Mouse (Mus musculus) stomach, postnatal 0 days (tissue): ENCODE measurements around the gene Tigar. TPM values are rescaled to one million over a fixed set of nuclear protein-coding genes. Genes with fewer than 3 reads are reported as not detected.

ENCODE experiments used
- ATAC-seq: fragments of 200-750 bp; cut with Nextera tagmentation; 2 replicates; pipeline ENCODE4 v1.8.0; 2017; ENCODE audit not compliant: low FRiP score, low TSS enrichment
- DNase-seq: peaks from one replicate; pipeline ENCODE4 v3.0.0-alpha.2; 2016; ENCODE audit warnings: low spot score
- H3K27ac ChIP-seq: fragments of 300-500 bp; sonication (generic); replicated peaks from 2 replicates; pipeline ENCODE4 v1.5.1; 2014; ENCODE audit warnings: mild to moderate bottlenecking, control low read depth
- H3K27me3 ChIP-seq: fragments of 300-500 bp; sonication (generic); 2 replicates; pipeline ENCODE4 v1.6.1; 2014; ENCODE audit warnings: low read length; ENCODE audit not compliant: control insufficient read depth, insufficient read depth
- H3K36me3 ChIP-seq: fragments of 300-500 bp; sonication (generic); 2 replicates; pipeline ENCODE4 v1.6.1; 2014; ENCODE audit warnings: low read length, mixed read lengths; ENCODE audit not compliant: control insufficient read depth, insufficient read depth
- H3K4me1 ChIP-seq: fragments of 300-500 bp; sonication (generic); replicated peaks from 2 replicates; pipeline ENCODE4 v1.6.1; 2014; ENCODE audit warnings: antibody characterized with exemption; ENCODE audit not compliant: control insufficient read depth, insufficient read depth
- H3K4me2 ChIP-seq: fragments of 300-500 bp; sonication (generic); replicated peaks from 2 replicates; pipeline ENCODE4 v1.6.1; 2014; ENCODE audit warnings: low read depth, mild to moderate bottlenecking, control low read depth, moderate library complexity
- H3K4me3 ChIP-seq: fragments of 300-500 bp; sonication (generic); 2 replicates; pipeline ENCODE4 v1.5.1; 2014; ENCODE audit warnings: low read depth, low read length, control low read depth
- H3K9ac ChIP-seq: fragments of 300-500 bp; sonication (generic); 2 replicates; pipeline ENCODE4 v1.6.1; 2014; ENCODE audit warnings: mild to moderate bottlenecking, low read length, control low read depth, mixed read lengths
- H3K9me3 ChIP-seq: fragments of 300-500 bp; sonication (generic); 2 replicates; pipeline ENCODE4 v1.6.1; 2016; ENCODE audit warnings: low read length; ENCODE audit not compliant: control insufficient read depth
- CTCF ChIP-seq: IDR thresholded peaks from 2 replicates; pipeline ENCODE4 v1.5.1; 2016; ENCODE audit warnings: antibody characterized with exemption, low read depth, mild to moderate bottlenecking, moderate library complexity
- EP300 ChIP-seq: optimal IDR thresholded peaks from 2 replicates; pipeline ENCODE3; 2016; ENCODE audit warnings: antibody characterized with exemption
- WGBS: fragments of 180-500 bp; shearing (Covaris S2); extraction: QIAGEN DNeasy Blood & Tissue Kit; methylation state at CpG from one replicate; pipeline ENCODE4 v1.1.7; 2014; 5-methylcytosine and 5-hydroxymethylcytosine counted together
- polyA plus RNA-seq: library from polyadenylated mRNA; unstranded; fragments of >200 nt; fragmentation: Nextera tagmentation; extraction: Ambion mirVana; gene quantifications from 2 replicates; pipeline ENCODE4 v1.2.1, GENCODE M21; 2015

Tigar gene
- polyA plus RNA-seq, 1 experiment from 2014 or later: 4.1 TPM

- Histone ChIP-seq H3K36me3 (no peaks in the 10 kb centered on the region), H3K27ac (peak overlapping the region; percentile 94), H3K9ac (peak overlapping the region; percentile 66), H3K9me3 (no peaks in the 10 kb centered on the region), H3K4me1 (peaks cover 16% of the 10 kb centered on the region), H3K4me2 (peak overlapping the region; percentile 86), H3K27me3 (no peaks in the 10 kb centered on the region), H3K4me3 (peak overlapping the region; percentile 83)
- 2% methylated on average over 27 of the region's 28 CpGs for WGBS
- TF ChIP-seq CTCF: no peak
- no peak for TF ChIP-seq EP300
- ATAC-seq: peak; percentile 41; the same call in 1 of the 2 replicates
- DNase-seq: peak; percentile 83
Observed at GRCm38 (mm10) chr6:127153296-127153800, 44.0 kb upstream of the Tigar start.

- DNase-seq: peak; percentile 85
- peak within 1 kb of the TSS; percentile 94 for H3K27ac ChIP-seq
- ATAC-seq: peak; percentile 64
- no peaks in the 10 kb centered on the region for H3K27me3 ChIP-seq
- no peaks in the 10 kb centered on the region for H3K9me3 ChIP-seq
- peak within 1 kb of the TSS; percentile 66 for H3K9ac ChIP-seq
- H3K36me3 ChIP-seq: no peaks in the 10 kb centered on the region
- peak within 1 kb of the TSS; percentile 86 for H3K4me2 ChIP-seq
- peaks cover 16% of the 10 kb centered on the region for H3K4me1 ChIP-seq
- TF ChIP-seq CTCF (no peak), EP300 (no peak)
- peak within 1 kb of the TSS; percentile 83 for H3K4me3 ChIP-seq
- whole genome bisulfite sequencing: 1% methylated on average over 38 of the region's 40 CpGs
Observed at GRCm38 (mm10) chr6:127152106-127152951, 43.0 kb upstream of the Tigar start, which contains the start of gene Ccnd2. Gene Ccnd2 (minus strand): TSS chr6:127152193.

DNA sequence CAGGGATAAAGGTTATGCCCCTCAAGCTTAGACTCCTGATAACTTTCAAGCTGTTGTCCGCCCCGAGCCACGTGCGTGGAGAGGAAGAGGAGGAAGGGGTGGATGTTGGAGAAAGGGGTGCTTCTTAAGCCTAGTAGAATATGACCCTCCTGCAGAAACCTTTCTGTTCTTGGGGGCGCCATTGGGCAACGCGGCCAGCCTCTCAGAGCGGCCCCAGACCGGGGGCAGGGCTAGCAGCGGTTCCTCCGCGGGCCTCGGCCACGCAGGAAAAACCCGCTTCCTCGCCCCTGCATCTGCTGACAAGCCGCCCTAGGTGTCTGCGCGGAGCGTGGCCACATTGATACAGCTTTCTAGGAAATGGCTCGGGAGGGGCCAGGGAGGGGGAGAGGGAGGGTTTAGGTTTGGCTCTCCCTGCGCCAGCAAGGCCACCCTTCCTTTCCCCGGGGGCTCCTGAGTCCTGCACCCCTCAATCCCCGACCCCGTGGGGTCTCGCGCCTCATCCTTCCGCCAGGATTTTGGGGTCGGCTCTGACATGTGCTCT lies 42.3 kb upstream of the Tigar start:
- H3K4me1 ChIP-seq: peaks cover 18% of the 10 kb centered on the region
- peak; percentile 73 for DNase-seq
- 1% methylated on average over 29 of the region's 29 CpGs for WGBS
- no peaks in the 10 kb centered on the region for H3K36me3 ChIP-seq
- H3K27ac ChIP-seq: peak overlapping the region; percentile 94
- peak overlapping the region; percentile 83 for H3K4me3 ChIP-seq
- TF ChIP-seq EP300 (peak; percentile 46), CTCF (peak; percentile 38)
- H3K4me2 ChIP-seq: peak overlapping the region; percentile 86
- no peaks in the 10 kb centered on the region for H3K9me3 ChIP-seq
- H3K9ac ChIP-seq: peak overlapping the region; percentile 56
- no peaks in the 10 kb centered on the region for H3K27me3 ChIP-seq
- ATAC-seq: peak; percentile 1; the same call in 1 of the 2 replicates

DNA sequence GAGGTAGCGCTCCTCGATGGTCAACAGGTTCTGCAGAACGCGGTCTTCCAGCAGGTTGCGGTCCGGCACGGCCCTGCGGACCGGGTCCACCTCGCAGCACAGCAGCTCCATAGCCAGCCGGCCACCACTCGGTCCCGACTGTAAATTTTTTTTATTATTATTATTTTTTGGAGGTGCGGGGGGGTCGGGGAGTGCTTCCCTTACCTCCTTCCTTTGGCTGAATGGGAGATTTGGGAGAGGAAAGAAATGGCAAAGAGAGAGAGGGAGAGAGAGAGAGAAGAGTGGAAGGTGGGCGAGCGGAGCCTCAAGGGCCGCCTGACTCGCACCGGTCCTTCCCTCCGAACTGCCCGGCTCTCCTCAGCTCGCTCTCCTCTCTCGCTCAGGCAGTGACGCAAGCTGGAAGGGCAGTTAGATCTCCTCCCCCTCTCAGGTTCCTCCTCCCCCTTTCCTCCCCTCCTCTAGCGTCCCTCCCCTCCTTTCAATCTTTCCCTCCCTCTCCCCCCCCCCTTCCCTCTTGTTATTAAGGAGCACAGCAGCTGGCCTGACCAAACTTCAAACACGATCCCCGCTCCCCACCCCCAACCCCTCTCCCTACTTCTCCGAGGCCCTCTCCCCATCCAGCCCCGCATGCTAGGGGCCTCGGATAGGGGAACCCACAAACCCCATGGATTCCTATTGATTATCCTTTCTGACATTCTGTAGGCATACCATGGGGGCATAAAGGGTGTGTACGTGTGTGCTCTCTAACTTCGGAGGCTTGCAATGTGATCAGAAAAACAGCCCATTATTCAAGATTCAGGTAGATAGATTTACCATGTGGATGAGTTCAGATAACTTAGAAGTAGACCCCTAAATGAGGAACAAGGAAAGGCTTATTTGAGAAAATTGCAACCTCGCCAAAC lies 41.6 kb upstream of the Tigar start:
- Histone ChIP-seq H3K27ac (peak overlapping the region; percentile 94), H3K9ac (peak overlapping the region; percentile 92), H3K4me1 (peaks cover 19% of the 10 kb centered on the region), H3K9me3 (no peaks in the 10 kb centered on the region), H3K36me3 (no peaks in the 10 kb centered on the region), H3K27me3 (no peaks in the 10 kb centered on the region), H3K4me3 (peak overlapping the region; percentile 83), H3K4me2 (peak overlapping the region; percentile 86)
- ATAC-seq (peak; percentile 76), DNase-seq (peak; percentile 88)
- WGBS: 0% methylated on average over 33 of the region's 34 CpGs
- TF ChIP-seq EP300 (no peak), CTCF (no peak)

GRCm38 (mm10) chr6:127149944-127150662 lies 40.7 kb upstream of the Tigar start:
- Histone ChIP-seq H3K27ac (peak overlapping the region; percentile 92), H3K4me1 (peaks cover 19% of the 10 kb centered on the region), H3K9me3 (no peaks in the 10 kb centered on the region), H3K9ac (peak overlapping the region; percentile 92), H3K4me3 (peak overlapping the region; percentile 83), H3K4me2 (peak overlapping the region; percentile 86), H3K36me3 (no peaks in the 10 kb centered on the region), H3K27me3 (no peaks in the 10 kb centered on the region)
- under 1% methylated on average over 38 of the region's 38 CpGs for WGBS
- TF ChIP-seq CTCF (no peak), EP300 (no peak)
- peak; percentile 57 for DNase-seq
- no peak for ATAC-seq
